Mouse (Mus musculus) G1E (cell line): ENCODE measurements around the gene Ppp4c.

Source experiments
- CTCF ChIP-seq: IDR thresholded peaks from 2 replicates; pipeline ENCODE4 v1.5.1; 2012; ENCODE audit warnings: low read depth, low read length, inconsistent platforms, mixed read lengths
- GATA1 ChIP-seq: IDR thresholded peaks from 2 replicates; pipeline ENCODE4 v1.6.1; 2012; ENCODE audit warnings: borderline replicate concordance, low read length, inconsistent platforms, mixed read lengths
- GATA2 ChIP-seq: IDR thresholded peaks from 2 replicates; pipeline ENCODE4 v1.6.1; 2012; ENCODE audit warnings: low read depth, low read length, inconsistent platforms, borderline replicate concordance
- POLR2AphosphoS5 ChIP-seq: IDR thresholded peaks from 2 replicates; pipeline ENCODE4 v1.6.1; 2012; ENCODE audit warnings: low read depth, low read length, inconsistent platforms; ENCODE audit not compliant: insufficient replicate concordance

DNA sequence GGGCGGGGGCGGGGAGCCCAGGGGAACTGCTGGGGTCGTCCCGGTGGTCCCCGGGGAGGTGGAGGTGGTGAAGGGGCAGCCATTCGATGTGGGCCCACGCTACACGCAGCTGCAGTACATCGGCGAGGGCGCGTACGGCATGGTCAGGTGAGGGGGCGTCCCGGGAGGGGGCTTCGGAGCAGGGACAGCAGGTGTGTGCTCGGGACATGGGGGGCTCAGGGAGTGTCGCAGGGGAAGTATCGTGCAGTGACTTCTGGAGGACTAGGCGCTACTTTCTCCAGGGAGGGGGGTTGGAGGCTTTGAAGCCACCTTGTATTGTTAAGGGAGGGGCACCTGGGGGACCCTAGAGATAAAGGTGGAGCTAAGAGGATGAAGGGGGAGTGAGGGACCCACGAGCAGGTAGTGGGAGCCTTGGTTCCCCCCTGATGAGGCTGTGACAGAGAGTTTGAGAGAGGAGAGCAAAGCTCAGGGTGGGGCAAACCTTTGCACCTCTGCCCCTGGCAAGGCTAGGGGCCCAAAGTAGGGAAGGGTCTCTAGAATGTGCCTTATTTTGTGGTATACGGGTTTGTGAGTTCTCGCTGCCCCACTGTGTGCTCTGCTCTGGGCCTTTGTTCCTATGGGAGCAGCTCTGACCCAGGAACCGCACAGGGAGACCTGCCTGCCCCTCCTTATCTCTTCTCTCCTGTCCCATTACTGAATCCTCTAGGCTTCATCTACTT is 32.5 kb downstream of the Ppp4c start:
- TF ChIP-seq POLR2AphosphoS5 (no peak), CTCF (no peak), GATA1 (no peak), GATA2 (no peak)
